Mouse (Mus musculus) neural tube, embryonic 10.5 days (tissue): ENCODE results near the gene Copb1.

ENCODE experiments used
- DNase-seq: peaks from one replicate; pipeline ENCODE4 v3.0.0-alpha.2; 2017; ENCODE audit warnings: low spot score; ENCODE audit errors: extremely low spot score

Copb1 gene

GRCm38 (mm10) chr7:114169996-114170395 is 84.5 kb downstream of the Copb1 start:
- no peak for DNase-seq

- no peak for DNase-seq
These were observed 85.1 kb downstream of the Copb1 start for GRCm38 (mm10) chr7:114169381-114169780.
